Mouse (Mus musculus): ENCODE measurements around the gene Adrb1. TPM values are rescaled to one million over a fixed set of nuclear protein-coding genes. Genes with fewer than 3 reads are reported as not detected.
A peak's percentile ranks its signal among the peaks of the same experiment; 100 is the strongest.

Gene Adrb1
- total and polyA plus RNA-seq, 3 experiments = not detected

GRCm38 (mm10) chr19:56761727-56762126 lies 39.7 kb downstream of the Adrb1 start:
- no peaks in the 10 kb centered on the region for H3K36me3 ChIP-seq (ENCODE audit: control insufficient read depth in 1 of 2, insufficient read depth in 2 of 2, low read length in 2 of 2)

DNA sequence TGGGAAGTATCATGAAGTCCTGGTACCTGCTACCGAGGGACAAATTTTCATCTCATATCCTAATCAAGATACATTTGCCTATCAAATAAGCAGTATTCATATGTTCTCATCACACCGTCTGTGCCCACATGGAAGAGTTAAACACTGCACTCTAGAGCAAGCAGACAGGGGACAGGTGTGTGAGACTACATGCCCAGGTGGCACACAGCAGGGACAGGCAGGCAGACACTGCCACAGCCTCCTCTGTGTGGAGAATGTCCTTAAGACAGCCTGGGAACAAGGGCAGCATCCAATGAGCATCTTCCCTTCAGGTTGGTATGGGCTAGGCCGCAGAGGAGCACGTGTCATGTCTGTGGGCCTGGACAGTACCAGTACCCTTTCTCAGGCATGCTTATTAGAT lies 40.7 kb downstream of the Adrb1 start:
- Histone ChIP-seq H3K27ac (ENCODE audit: control insufficient read depth, low read depth, low read length) (no peak overlapping the region), H3K9ac (ENCODE audit: control insufficient read depth, low read depth, low read length, poor library complexity, severe bottlenecking) (no peak overlapping the region), H3K27me3 (ENCODE audit: control insufficient read depth in 1 of 2, insufficient read depth in 2 of 2, low read length in 2 of 2) (no peaks in the 10 kb centered on the region), H3K9me3 (replicated peaks; ENCODE audit: insufficient read depth, low read length) (no peaks in the 10 kb centered on the region), H3K79me2 (ENCODE audit: control insufficient read depth, insufficient read depth, low read length, poor library complexity) (no peaks in the 10 kb centered on the region), H3K4me1 (ENCODE audit: control insufficient read depth in 1 of 2, insufficient read depth in 2 of 2, low read length in 2 of 2) (no peaks in the 10 kb centered on the region), H3K36me3 (ENCODE audit: control insufficient read depth in 1 of 2, insufficient read depth in 2 of 2, low read length in 2 of 2) (no peaks in the 10 kb centered on the region), H3K4me3 (ENCODE audit: control insufficient read depth in 1 of 2, insufficient read depth in 1 of 2, low read depth in 2 of 2, low read length in 2 of 2) (no peak overlapping the region)
- TF ChIP-seq TBP (IDR thresholded peaks at IDR 0.05; ENCODE audit: low read depth, low read length) (no peak), MXI1 (IDR thresholded peaks at IDR 0.05; ENCODE audit: low read depth, low read length) (no peak), HCFC1 (IDR thresholded peaks at IDR 0.05; ENCODE audit: low read depth, low read length) (no peak), ZC3H11A (IDR thresholded peaks at IDR 0.05; ENCODE audit: low read depth, low read length) (no peak), POLR2AphosphoS5 (IDR thresholded peaks at IDR 0.05; ENCODE audit: borderline replicate concordance, low read depth, low read length) (peak; percentile 59; the same call in 1 of the 2 replicates)
- no peak for DNase-seq (ENCODE audit: low read depth, low spot score)

More at GRCm38 (mm10) chr19:56761727-56762126, 39.7 kb downstream of the Adrb1 start:
- H3K79me2 ChIP-seq (ENCODE audit: control insufficient read depth, insufficient read depth, low read length, poor library complexity) = no peaks in the 10 kb centered on the region
- no peak overlapping the region for H3K4me3 ChIP-seq (ENCODE audit: control insufficient read depth in 1 of 2, insufficient read depth in 1 of 2, low read depth in 2 of 2, low read length in 2 of 2)
- no peaks in the 10 kb centered on the region for H3K9me3 ChIP-seq (replicated peaks; ENCODE audit: insufficient read depth, low read length)
- no peaks in the 10 kb centered on the region for H3K4me1 ChIP-seq (ENCODE audit: control insufficient read depth in 1 of 2, insufficient read depth in 2 of 2, low read length in 2 of 2)
- TF ChIP-seq MAX (IDR thresholded peaks at IDR 0.05; ENCODE audit: low read length) = peak; percentile 38; the same call in 1 of the 2 replicates
- TF ChIP-seq HCFC1 (IDR thresholded peaks at IDR 0.05; ENCODE audit: low read depth, low read length) = no peak
- no peak for TF ChIP-seq GABPA (IDR thresholded peaks at IDR 0.05; ENCODE audit: low read depth, low read length)
- TF ChIP-seq JUND (IDR thresholded peaks at IDR 0.05; ENCODE audit: low read depth, low read length) = no peak
- peak; percentile 77 for TF ChIP-seq USF1 (IDR thresholded peaks at IDR 0.05; ENCODE audit: low read depth, low read length)
- 0 out of 4 replicates have a peak, but pooled peaks of 1 of the 2 experiments have one; percentile 19 for TF ChIP-seq USF2 (IDR thresholded peaks at IDR 0.05; ENCODE audit: borderline replicate concordance in 1 of 2, insufficient read depth in 1 of 2, low read depth in 1 of 2, low read length in 2 of 2)
- H3K9ac ChIP-seq (ENCODE audit: control insufficient read depth, low read depth, low read length, poor library complexity, severe bottlenecking) = no peak overlapping the region
- no peak overlapping the region for H3K27ac ChIP-seq (ENCODE audit: control insufficient read depth, low read depth, low read length)
- no peaks in the 10 kb centered on the region for H3K27me3 ChIP-seq (ENCODE audit: control insufficient read depth in 1 of 2, insufficient read depth in 2 of 2, low read length in 2 of 2)
- peak; percentile 25 for DNase-seq (ENCODE audit: low read depth, low spot score)

- no peak overlapping the region for H3K9ac ChIP-seq (ENCODE audit: control insufficient read depth, low read depth, low read length, poor library complexity, severe bottlenecking)
- no peaks in the 10 kb centered on the region for H3K9me3 ChIP-seq (replicated peaks; ENCODE audit: insufficient read depth, low read length)
- H3K4me1 ChIP-seq (ENCODE audit: control insufficient read depth in 1 of 2, insufficient read depth in 2 of 2, low read length in 2 of 2) = no peaks in the 10 kb centered on the region
- no peaks in the 10 kb centered on the region for H3K36me3 ChIP-seq (ENCODE audit: control insufficient read depth in 1 of 2, insufficient read depth in 2 of 2, low read length in 2 of 2)
- no peak for DNase-seq (ENCODE audit: low read depth, low spot score)
- no peaks in the 10 kb centered on the region for H3K79me2 ChIP-seq (ENCODE audit: control insufficient read depth, insufficient read depth, low read length, poor library complexity)
- H3K4me3 ChIP-seq (ENCODE audit: control insufficient read depth in 1 of 2, insufficient read depth in 1 of 2, low read depth in 2 of 2, low read length in 2 of 2) = no peak overlapping the region
- H3K27me3 ChIP-seq (ENCODE audit: control insufficient read depth in 1 of 2, insufficient read depth in 2 of 2, low read length in 2 of 2) = peaks cover 0 to 2% of the 10 kb centered on the region in 2 experiments; a peak in 2 of 4 replicates
- H3K27ac ChIP-seq (ENCODE audit: control insufficient read depth, low read depth, low read length) = no peak overlapping the region
- TF ChIP-seq UBTF (IDR thresholded peaks at IDR 0.05; ENCODE audit: borderline replicate concordance, insufficient read depth, low read depth, low read length) (no peak), ELF1 (IDR thresholded peaks at IDR 0.05; ENCODE audit: low read depth, low read length) (no peak), POLR2AphosphoS5 (IDR thresholded peaks at IDR 0.05; ENCODE audit: borderline replicate concordance, low read depth, low read length) (no peak), KAT2A (conservative IDR thresholded peaks at IDR 0.05; ENCODE audit: low read depth, low read length) (no peak), MAZ (IDR thresholded peaks at IDR 0.05; ENCODE audit: low read depth, low read length) (no peak), TCF12 (IDR thresholded peaks at IDR 0.05; ENCODE audit: low read depth, low read length) (no peak), MAX (IDR thresholded peaks at IDR 0.05; ENCODE audit: low read length) (no peak), POLR2AphosphoS2 (IDR thresholded peaks at IDR 0.05; ENCODE audit: low read length) (no peak)
Measured at GRCm38 (mm10) chr19:56769024-56769423, 47.0 kb downstream of the Adrb1 start.

Data from MEL (cell line).